Mouse (Mus musculus) intestine, embryonic 15.5 days (tissue): ENCODE results near the gene Polr2h. TPM values are rescaled to one million over a fixed set of nuclear protein-coding genes. Genes with fewer than 3 reads are reported as not detected.

ENCODE experiments used
- ATAC-seq: fragments of 200-750 bp; cut with Nextera tagmentation; 2 replicates; pipeline ENCODE4 v1.8.0; 2017; ENCODE audit warnings: moderate TSS enrichment, moderate library complexity
- H3K27ac ChIP-seq: fragments of 300-500 bp; sonication (generic); 2 replicates; pipeline ENCODE4 v1.5.1; 2015; ENCODE audit warnings: mild to moderate bottlenecking, inconsistent platforms
- H3K27me3 ChIP-seq: fragments of 300-500 bp; sonication (generic); replicated peaks from 2 replicates; pipeline ENCODE4 v1.6.1; 2015; ENCODE audit warnings: inconsistent platforms
- H3K36me3 ChIP-seq: fragments of 300-500 bp; sonication (generic); 2 replicates; pipeline ENCODE4 v1.6.1; 2015; ENCODE audit warnings: inconsistent platforms
- H3K4me1 ChIP-seq: fragments of 300-500 bp; sonication (generic); replicated peaks from 2 replicates; pipeline ENCODE4 v1.6.1; 2015; ENCODE audit warnings: inconsistent platforms
- H3K4me2 ChIP-seq: fragments of 300-500 bp; sonication (generic); replicated peaks from 2 replicates; pipeline ENCODE4 v1.6.1; 2015; ENCODE audit warnings: mild to moderate bottlenecking, inconsistent platforms
- H3K4me3 ChIP-seq: fragments of 300-500 bp; sonication (generic); replicated peaks from 2 replicates; pipeline ENCODE4 v1.5.1; 2015; ENCODE audit warnings: inconsistent platforms
- H3K9ac ChIP-seq: fragments of 300-500 bp; sonication (generic); 2 replicates; pipeline ENCODE4 v1.6.1; 2015; ENCODE audit warnings: inconsistent platforms
- H3K9me3 ChIP-seq: fragments of 300-500 bp; sonication (generic); 2 replicates; pipeline ENCODE4 v1.6.1; 2016; ENCODE audit warnings: inconsistent platforms
- WGBS: fragments of 180-500 bp; shearing (Covaris S2); methylation state at CpG from one replicate; pipeline ENCODE4 v1.1.7; 2015; 5-methylcytosine and 5-hydroxymethylcytosine counted together
- polyA plus RNA-seq: library from polyadenylated mRNA; unstranded; fragments of >200 nt; fragmentation: Nextera tagmentation; extraction: Ambion mirVana; gene quantifications from 2 replicates; pipeline ENCODE4 v1.2.1, GENCODE M21; 2015

Polr2h gene
- polyA plus RNA-seq, 1 experiment from 2014 or later = 104 TPM

DNA sequence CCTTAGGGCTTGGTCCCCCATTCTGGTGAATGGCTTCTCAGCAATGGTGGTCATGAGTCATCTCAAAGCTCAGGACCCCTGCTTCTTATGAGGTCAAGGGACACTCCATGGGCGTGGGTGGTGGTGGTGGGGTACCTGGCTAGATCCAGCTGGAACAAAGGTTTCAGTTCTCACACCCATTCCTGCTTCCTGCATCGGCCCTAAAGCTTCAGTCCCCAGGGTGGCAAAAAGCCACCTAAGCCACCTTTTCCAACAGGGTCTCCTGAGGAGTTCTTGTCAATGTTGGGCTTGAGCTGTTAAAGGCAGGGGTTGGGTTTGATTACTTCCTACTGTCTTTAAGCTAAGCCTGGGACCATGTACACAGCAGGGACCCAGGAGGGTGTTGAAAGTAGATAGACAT is 2.3 kb upstream of the Polr2h start:
- H3K4me2 ChIP-seq = peak overlapping the region; percentile 95
- H3K4me1 ChIP-seq = peaks cover 24% of the 10 kb centered on the region
- no peak for ATAC-seq
- peak overlapping the region; percentile 75 for H3K4me3 ChIP-seq
- peaks cover 14% of the 10 kb centered on the region for H3K36me3 ChIP-seq
- H3K9ac ChIP-seq = peak overlapping the region; percentile 77
- WGBS = 37% methylated on average over 2 of the region's 2 CpGs
- no peaks in the 10 kb centered on the region for H3K9me3 ChIP-seq
- H3K27me3 ChIP-seq = no peaks in the 10 kb centered on the region
- peak overlapping the region; percentile 98; the same call in 1 of the 2 replicates for H3K27ac ChIP-seq

DNA sequence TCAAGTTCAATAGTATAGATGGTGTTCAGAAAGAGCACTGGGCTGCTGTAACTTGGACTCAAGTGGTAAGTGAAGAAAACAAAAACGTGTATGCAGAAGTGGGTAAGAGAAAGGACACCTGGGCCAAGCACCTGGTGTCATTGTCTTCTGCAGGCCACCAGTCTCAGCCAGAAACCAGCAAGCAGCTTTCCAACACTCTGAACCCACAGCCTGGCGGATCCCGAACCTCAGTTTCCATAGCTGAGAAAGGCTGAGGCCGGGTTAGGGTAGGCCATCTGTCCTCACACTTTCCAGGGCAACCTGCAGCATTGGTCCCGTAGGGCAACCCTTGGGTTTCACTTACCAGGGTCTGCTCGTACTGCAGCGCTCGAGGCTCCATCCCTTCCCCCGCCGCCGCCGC is 1.9 kb upstream of the Polr2h start:
- 2% methylated on average over 9 of the region's 12 CpGs for WGBS
- H3K27me3 ChIP-seq = no peaks in the 10 kb centered on the region
- H3K4me1 ChIP-seq = peaks cover 24% of the 10 kb centered on the region
- H3K36me3 ChIP-seq = peaks cover 11% of the 10 kb centered on the region; the same call in 1 of the 2 replicates
- H3K4me2 ChIP-seq = peak overlapping the region; percentile 95
- peak overlapping the region; percentile 75 for H3K4me3 ChIP-seq
- peak overlapping the region; percentile 77 for H3K9ac ChIP-seq
- H3K27ac ChIP-seq = peak overlapping the region; percentile 98
- H3K9me3 ChIP-seq = no peaks in the 10 kb centered on the region
- ATAC-seq = no peak; the same call in 1 of the 2 replicates

DNA sequence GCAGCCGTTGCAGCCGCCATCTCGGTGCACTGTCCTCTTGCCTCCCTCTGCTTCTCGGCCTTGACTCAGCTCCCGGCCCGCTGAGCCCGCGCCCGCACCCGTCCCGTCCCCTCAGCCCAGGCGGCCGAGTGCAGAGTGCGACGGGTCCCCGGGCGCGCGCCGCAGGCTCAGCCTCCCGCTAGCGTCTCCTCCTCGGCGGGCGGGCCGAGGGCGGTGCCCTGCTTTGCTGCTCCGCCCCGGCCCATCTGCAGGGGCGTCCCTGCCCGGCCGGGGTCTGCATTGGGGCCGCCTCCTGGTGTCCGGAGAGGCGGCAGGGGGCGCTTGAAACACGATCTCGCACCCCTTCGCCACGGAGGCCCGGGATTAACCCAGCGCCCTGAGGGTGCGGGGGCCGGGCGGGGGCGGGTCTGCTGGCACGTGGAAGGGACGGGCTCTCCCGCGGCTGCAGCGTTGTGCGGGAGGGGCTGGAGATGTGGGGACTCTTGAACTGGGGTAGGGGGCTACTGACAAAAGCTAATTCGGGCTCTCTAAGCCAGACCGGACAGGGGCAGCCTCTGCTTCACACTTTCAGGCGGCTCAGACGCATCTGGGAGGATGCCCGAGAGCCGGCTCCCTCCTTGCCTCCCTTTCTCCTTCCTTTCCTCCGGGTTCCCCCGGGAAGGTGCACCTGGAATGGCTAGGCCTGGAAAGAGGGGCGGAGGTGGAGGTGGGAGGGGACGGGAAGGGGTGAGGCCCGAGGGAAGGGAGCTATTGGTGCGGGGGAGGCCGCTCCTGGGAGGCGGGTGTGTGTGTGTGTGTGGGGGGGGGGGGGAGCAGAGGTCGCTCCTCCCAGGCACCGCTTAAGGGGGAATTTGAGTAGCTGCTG is 1.3 kb upstream of the Polr2h start:
- peak; percentile 75 for ATAC-seq
- Histone ChIP-seq H3K4me1 (peaks cover 24% of the 10 kb centered on the region), H3K36me3 (peaks cover 11% of the 10 kb centered on the region; the same call in 1 of the 2 replicates), H3K4me3 (peak overlapping the region; percentile 75), H3K9ac (peak overlapping the region; percentile 77), H3K27me3 (no peaks in the 10 kb centered on the region), H3K4me2 (peak overlapping the region; percentile 95), H3K27ac (peak overlapping the region; percentile 98), H3K9me3 (no peaks in the 10 kb centered on the region)
- under 1% methylated on average over 56 of the region's 68 CpGs for WGBS

DNA sequence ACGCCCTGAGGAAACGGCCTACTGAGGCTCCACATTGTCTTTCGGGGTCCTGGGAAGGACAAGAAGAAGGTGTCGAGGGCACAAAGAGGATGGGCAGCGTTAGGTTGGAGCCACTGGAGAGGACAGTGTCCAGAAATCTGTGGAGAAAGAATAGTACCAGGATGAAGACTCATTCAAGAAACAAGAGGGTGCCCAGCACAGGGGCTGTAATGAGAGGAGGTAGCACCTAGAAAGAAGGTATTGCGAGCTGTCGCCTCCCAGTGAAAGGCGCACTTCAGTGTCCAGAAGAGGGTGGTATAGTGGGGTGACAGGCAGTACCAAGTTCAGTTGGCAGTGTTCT is 654 bp upstream of the Polr2h start:
- under 1% methylated on average over 8 of the region's 8 CpGs for WGBS
- Histone ChIP-seq H3K4me1 (peaks cover 24% of the 10 kb centered on the region), H3K27ac (peak overlapping the region; percentile 98), H3K36me3 (peaks cover 12% of the 10 kb centered on the region; the same call in 1 of the 2 replicates), H3K4me2 (peak overlapping the region; percentile 95), H3K9ac (peak overlapping the region; percentile 77), H3K9me3 (no peaks in the 10 kb centered on the region), H3K4me3 (peak overlapping the region; percentile 75), H3K27me3 (no peaks in the 10 kb centered on the region)
- no peak for ATAC-seq

GRCm38 (mm10) chr16:20717978-20718670 is 659 bp downstream of the Polr2h start:
- whole genome bisulfite sequencing = 1% methylated on average over 18 of the region's 18 CpGs
- H3K9ac ChIP-seq = peak overlapping the region; percentile 56
- H3K9me3 ChIP-seq = no peaks in the 10 kb centered on the region
- H3K27me3 ChIP-seq = no peaks in the 10 kb centered on the region
- H3K4me3 ChIP-seq = peak overlapping the region; percentile 75
- peak; percentile 35 for ATAC-seq
- 0 out of 2 replicates have a peak, but pooled peaks cover 7% of the 10 kb centered on the region for H3K36me3 ChIP-seq
- H3K4me1 ChIP-seq = peaks cover 24% of the 10 kb centered on the region
- peak overlapping the region; percentile 95 for H3K4me2 ChIP-seq
- peak overlapping the region; percentile 98 for H3K27ac ChIP-seq

DNA sequence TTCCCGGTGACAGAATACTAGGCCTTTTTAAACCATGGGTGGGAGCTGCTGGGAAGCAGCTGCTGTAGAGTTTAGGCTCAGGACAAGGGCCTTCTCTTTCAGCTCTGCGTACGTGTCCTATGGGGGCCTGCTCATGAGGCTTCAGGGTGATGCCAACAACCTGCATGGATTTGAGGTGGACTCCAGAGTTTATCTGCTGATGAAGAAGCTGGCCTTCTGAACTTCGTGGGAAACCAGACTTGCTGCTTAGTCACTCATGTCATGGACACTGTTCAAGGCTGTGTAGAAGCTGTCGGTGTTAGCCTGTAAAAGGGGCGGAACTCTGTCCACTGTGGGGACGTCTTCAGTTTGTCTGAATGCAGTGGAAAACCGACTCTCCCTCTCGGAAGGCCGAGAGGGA is 4.3 kb downstream of the Polr2h start:
- 81% methylated on average over 10 of the region's 10 CpGs for WGBS

DNA sequence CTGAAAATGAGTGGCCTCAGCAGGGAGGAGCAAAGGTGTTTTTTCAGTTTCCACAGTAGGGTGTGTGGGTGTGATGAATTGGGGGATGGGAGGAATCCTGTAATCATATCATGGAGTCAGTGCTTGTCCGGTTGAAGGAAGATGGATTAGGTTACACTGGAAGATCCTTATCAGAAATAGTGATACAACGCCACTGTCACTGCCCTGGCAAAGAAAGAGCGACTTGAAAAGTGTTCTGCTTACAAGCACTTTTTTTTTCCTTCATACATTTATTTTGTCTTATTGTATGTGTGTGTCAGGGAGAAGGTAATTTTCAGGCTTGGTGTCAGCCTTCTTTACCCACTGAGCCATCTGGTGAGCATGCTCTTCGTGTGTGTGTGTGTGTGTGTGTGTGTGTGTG is 5.3 kb downstream of the Polr2h start:
- H3K9ac ChIP-seq = no peak overlapping the region
- WGBS = 62% methylated on average over 4 of the region's 4 CpGs
- no peak for ATAC-seq
- no peak overlapping the region for H3K4me3 ChIP-seq
- H3K9me3 ChIP-seq = no peaks in the 10 kb centered on the region
- H3K27me3 ChIP-seq = no peaks in the 10 kb centered on the region
- H3K4me2 ChIP-seq = no peak overlapping the region
- 0 out of 2 replicates have a peak, but pooled peaks cover 4% of the 10 kb centered on the region for H3K4me1 ChIP-seq
- H3K36me3 ChIP-seq = 0 out of 2 replicates have a peak, but pooled peaks cover 7% of the 10 kb centered on the region
- no peak overlapping the region for H3K27ac ChIP-seq

More for the DNA sequence above, 4.3 kb downstream of the Polr2h start:
- no peak for ATAC-seq
- 0 out of 2 replicates have a peak, but pooled peaks cover 7% of the 10 kb centered on the region for H3K36me3 ChIP-seq
- no peak overlapping the region for H3K27ac ChIP-seq
- no peak overlapping the region for H3K4me2 ChIP-seq
- no peak overlapping the region for H3K4me3 ChIP-seq
- no peaks in the 10 kb centered on the region for H3K27me3 ChIP-seq
- H3K4me1 ChIP-seq = 0 out of 2 replicates have a peak, but pooled peaks cover 4% of the 10 kb centered on the region
- no peak overlapping the region for H3K9ac ChIP-seq
- no peaks in the 10 kb centered on the region for H3K9me3 ChIP-seq

DNA sequence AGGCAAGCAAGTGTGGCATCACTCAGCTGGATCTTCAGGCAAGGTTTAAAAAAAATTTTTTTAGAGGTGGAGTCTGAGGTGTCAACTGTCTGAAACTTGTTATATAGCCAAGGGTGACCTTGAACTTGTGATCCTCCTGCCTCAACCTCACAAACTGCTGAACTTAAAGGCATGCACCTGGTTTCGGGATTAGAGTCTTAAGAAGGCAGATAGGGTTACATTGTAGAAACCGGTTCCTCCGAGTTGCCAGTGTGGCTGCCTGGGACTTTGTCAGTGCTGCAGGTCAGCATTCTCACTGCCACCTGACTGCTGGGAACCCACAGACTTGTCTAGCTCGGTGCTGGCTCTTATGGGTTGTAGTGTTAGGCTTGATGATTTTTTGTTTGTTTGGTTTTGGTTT is 5.8 kb downstream of the Polr2h start:
- 45% methylated on average over 4 of the region's 4 CpGs for WGBS
- ATAC-seq = no peak
- Histone ChIP-seq H3K4me3 (no peak overlapping the region), H3K4me2 (no peak overlapping the region), H3K4me1 (0 out of 2 replicates have a peak, but pooled peaks cover 4% of the 10 kb centered on the region), H3K27me3 (no peaks in the 10 kb centered on the region), H3K9ac (no peak overlapping the region), H3K36me3 (0 out of 2 replicates have a peak, but pooled peaks cover 7% of the 10 kb centered on the region), H3K27ac (no peak overlapping the region), H3K9me3 (no peaks in the 10 kb centered on the region)

DNA sequence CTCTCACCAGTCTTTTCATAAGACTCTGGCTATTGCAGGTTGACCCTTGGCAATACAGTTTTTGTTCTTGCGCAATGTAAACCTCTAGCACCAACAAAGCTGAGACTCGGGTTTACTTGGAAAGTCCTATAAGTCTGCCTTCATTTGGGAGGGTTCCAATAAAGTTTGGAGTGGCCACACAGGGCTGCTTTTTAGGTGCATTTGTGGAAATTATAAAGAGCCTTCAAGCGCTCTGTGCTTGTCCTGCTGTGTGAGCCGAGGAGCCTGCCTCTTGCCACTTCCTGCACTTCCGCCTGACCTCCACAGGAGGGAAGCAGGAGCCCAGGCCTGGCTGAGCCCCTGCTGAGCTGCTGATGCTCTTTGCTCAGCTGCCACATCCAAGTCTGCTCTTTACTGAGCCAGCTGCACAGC is 6.9 kb downstream of the Polr2h start:
- Histone ChIP-seq H3K9ac (no peak overlapping the region), H3K27me3 (no peaks in the 10 kb centered on the region), H3K27ac (no peak overlapping the region), H3K36me3 (0 out of 2 replicates have a peak, but pooled peaks cover 7% of the 10 kb centered on the region), H3K4me2 (no peak overlapping the region), H3K4me1 (no peaks in the 10 kb centered on the region), H3K9me3 (no peaks in the 10 kb centered on the region), H3K4me3 (no peak overlapping the region)
- WGBS = 33% methylated on average over 5 of the region's 5 CpGs
- peak; percentile 80 for ATAC-seq

- H3K27ac ChIP-seq = no peak overlapping the region
- no peaks in the 10 kb centered on the region for H3K9me3 ChIP-seq
- WGBS = 78% methylated on average over 7 of the region's 7 CpGs
- H3K4me2 ChIP-seq = no peak overlapping the region
- no peak overlapping the region for H3K9ac ChIP-seq
- peaks cover 2% of the 10 kb centered on the region for H3K4me1 ChIP-seq
- H3K36me3 ChIP-seq = 0 out of 2 replicates have a peak, but pooled peaks cover 4% of the 10 kb centered on the region
- no peaks in the 10 kb centered on the region for H3K27me3 ChIP-seq
- H3K4me3 ChIP-seq = no peak overlapping the region
- no peak for ATAC-seq
Observed at GRCm38 (mm10) chr16:20725321-20725720, 7.9 kb downstream of the Polr2h start.

DNA sequence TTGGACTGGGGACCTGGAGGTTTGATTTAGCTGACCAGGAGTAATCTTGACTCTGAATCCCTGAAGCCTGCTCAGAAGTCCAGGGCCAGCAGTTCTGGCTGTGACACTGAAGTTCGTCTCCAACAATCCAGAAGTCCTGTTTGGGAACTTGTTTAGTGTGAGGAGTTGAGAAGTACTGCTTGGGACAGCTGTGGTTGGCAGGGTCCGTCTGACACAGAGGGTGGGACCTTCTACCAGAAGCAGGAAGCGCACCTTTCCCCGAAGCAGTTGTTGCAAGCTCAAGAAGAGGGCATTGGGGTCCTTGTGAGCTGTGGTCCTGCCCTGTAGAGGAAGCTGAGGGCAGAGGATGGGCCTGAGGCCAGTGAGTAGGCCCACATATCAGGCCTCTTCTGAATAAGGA is 8.3 kb downstream of the Polr2h start:
- WGBS = 75% methylated on average over 4 of the region's 4 CpGs
- H3K4me3 ChIP-seq = no peak overlapping the region
- no peaks in the 10 kb centered on the region for H3K27me3 ChIP-seq
- H3K4me2 ChIP-seq = no peak overlapping the region
- no peaks in the 10 kb centered on the region for H3K9me3 ChIP-seq
- H3K4me1 ChIP-seq = peaks cover 5% of the 10 kb centered on the region
- ATAC-seq = no peak
- H3K27ac ChIP-seq = no peak overlapping the region
- H3K9ac ChIP-seq = no peak overlapping the region
- H3K36me3 ChIP-seq = 0 out of 2 replicates have a peak, but pooled peaks cover 4% of the 10 kb centered on the region

- 63% methylated on average over 1 of the region's 1 CpGs for WGBS
- ATAC-seq = no peak
Observed at GRCm38 (mm10) chr16:20726384-20726783, 8.9 kb downstream of the Polr2h start.

More at GRCm38 (mm10) chr16:20726384-20726783, 8.9 kb downstream of the Polr2h start:
- no peak overlapping the region for H3K4me2 ChIP-seq
- H3K27ac ChIP-seq = no peak overlapping the region
- peaks cover 5% of the 10 kb centered on the region for H3K4me1 ChIP-seq
- H3K36me3 ChIP-seq = 0 out of 2 replicates have a peak, but pooled peaks cover 4% of the 10 kb centered on the region
- H3K9me3 ChIP-seq = no peaks in the 10 kb centered on the region
- no peak overlapping the region for H3K4me3 ChIP-seq
- H3K9ac ChIP-seq = no peak overlapping the region
- no peaks in the 10 kb centered on the region for H3K27me3 ChIP-seq
